Mouse (Mus musculus) megakaryocyte, embryonic 14.5 days (primary cell): ENCODE results near the gene Ghitm. TPM values are rescaled to one million over a fixed set of nuclear protein-coding genes. Genes with fewer than 3 reads are reported as not detected.

Experiments used
- H3K27me3 ChIP-seq: replicated peaks from 2 replicates; pipeline ENCODE3; 2012; ENCODE audit warnings: inconsistent platforms
- H3K36me3 ChIP-seq: replicated peaks from 2 replicates; pipeline ENCODE3; 2012; ENCODE audit warnings: low read length, inconsistent platforms, mixed read lengths
- H3K4me1 ChIP-seq: 2 replicates; pipeline ENCODE4 v1.6.1; 2012; ENCODE audit warnings: inconsistent platforms
- H3K4me3 ChIP-seq: replicated peaks from 2 replicates; pipeline ENCODE3; 2012; ENCODE audit warnings: moderate library complexity, mild to moderate bottlenecking, inconsistent platforms
- H3K9me3 ChIP-seq: 2 replicates; pipeline ENCODE4 v1.6.1; 2012; ENCODE audit warnings: inconsistent platforms
- FLI1 ChIP-seq: IDR thresholded peaks from 2 replicates; pipeline ENCODE4 v1.6.1; 2012; ENCODE audit warnings: low read length, inconsistent platforms, mixed read lengths
- GATA1 ChIP-seq: IDR thresholded peaks from 3 replicates; pipeline ENCODE4 v1.6.1; 2012; ENCODE audit warnings: mixed read lengths, low read length, inconsistent platforms, borderline replicate concordance
- polyA plus RNA-seq: library from polyadenylated mRNA; stranded (reverse); fragments of >175 nt; gene quantifications from 2 replicates; pipeline ENCODE4 v1.2.3, GENCODE M21; 2012; ENCODE audit warnings: low replicate concordance; ENCODE audit not compliant: insufficient read depth

Gene Ghitm
- polyA plus RNA-seq, 1 experiment = 20.9 TPM

DNA sequence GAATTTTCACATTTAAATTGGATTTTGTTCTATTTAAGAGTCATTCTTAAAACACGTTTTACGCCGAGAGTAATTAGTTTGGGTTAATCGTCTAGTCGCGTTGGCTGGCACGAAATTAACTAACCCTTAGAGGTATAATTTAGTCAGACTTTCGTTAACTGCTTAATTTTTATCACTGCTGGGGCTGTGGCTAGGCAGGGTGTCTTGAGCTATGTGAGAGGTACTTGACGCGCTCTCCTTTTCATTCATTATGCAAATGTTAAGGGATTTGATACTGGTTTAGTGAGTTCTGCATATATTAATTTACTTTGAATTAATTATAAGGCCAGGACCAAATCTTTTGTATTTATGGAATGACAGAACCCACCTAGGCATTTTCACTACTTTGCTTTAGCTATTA, 599 bp upstream of the Ghitm start:
- peaks cover 35% of the 10 kb centered on the region for H3K4me1 ChIP-seq
- peaks cover 30% of the 10 kb centered on the region for H3K36me3 ChIP-seq
- H3K9me3 ChIP-seq = no peaks in the 10 kb centered on the region
- TF ChIP-seq GATA1 = no peak
- no peak for TF ChIP-seq FLI1
- no peaks in the 10 kb centered on the region for H3K27me3 ChIP-seq
- H3K4me3 ChIP-seq = peak overlapping the region; percentile 98

DNA sequence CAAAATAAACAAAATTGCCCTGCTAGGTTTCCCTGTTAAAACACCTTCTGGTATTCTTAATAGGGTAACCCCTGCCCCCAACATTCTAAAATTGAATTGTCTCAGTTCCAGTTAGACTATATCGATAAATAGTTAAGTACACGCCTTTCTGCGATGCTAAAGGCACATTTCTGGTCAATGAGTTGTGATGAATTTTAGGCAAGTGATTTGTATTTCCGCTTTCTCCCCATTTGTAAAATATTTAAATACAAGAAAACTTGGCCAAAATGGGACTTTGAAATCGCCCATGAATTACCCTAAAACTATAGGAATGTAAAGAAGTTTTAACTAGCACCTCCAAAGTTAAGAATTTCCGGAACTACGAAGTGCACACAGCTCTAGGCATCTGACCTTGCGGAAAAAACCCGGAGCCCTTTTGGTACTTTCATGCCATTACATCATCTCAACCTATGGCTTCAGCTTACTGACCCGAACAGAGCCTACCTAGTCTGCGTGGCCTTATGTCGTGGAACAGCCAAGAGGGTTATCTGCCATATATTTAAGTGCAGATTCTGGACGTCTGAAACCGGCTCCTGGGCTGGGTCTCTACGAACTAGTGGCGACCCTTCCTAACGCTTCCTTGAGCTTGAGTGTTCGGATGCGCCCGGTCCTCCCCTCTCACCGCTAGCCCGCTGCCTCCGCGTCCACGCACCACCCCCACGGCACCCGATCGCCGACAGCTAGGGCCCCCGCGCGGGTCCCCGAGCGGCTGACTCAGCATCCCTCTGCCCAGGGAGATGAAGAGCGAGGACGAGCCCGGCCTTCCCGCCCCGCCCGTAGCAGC, 557 bp downstream of the Ghitm start:
- H3K4me3 ChIP-seq = peak overlapping the region; percentile 98
- no peaks in the 10 kb centered on the region for H3K9me3 ChIP-seq
- no peak for TF ChIP-seq GATA1
- TF ChIP-seq FLI1 = no peak
- peaks cover 39% of the 10 kb centered on the region for H3K36me3 ChIP-seq
- H3K27me3 ChIP-seq = no peaks in the 10 kb centered on the region
- peaks cover 31% of the 10 kb centered on the region for H3K4me1 ChIP-seq

DNA sequence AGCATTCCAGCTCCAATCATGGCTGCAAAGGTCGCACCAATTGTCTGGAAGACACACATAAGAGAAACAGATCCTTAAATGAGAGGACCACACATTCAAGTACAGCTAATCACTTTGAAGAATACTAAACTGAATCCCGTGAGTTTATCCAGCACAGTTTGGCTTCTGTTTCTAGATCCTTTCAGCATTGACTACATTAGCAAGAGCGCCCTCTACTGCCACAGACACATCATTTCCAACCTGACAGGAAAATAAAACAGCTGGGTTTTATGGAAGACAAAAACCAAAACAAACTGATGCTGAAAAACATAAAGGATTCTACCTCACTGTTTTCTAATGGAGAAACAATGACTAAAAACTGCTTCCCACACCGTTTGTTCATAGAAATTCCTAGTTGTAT, 7.4 kb downstream of the Ghitm start:
- TF ChIP-seq FLI1 = no peak
- no peak for TF ChIP-seq GATA1
- Histone ChIP-seq H3K4me1 (peaks cover 16% of the 10 kb centered on the region), H3K36me3 (peaks cover 92% of the 10 kb centered on the region), H3K9me3 (no peaks in the 10 kb centered on the region), H3K27me3 (no peaks in the 10 kb centered on the region), H3K4me3 (no peak overlapping the region)

DNA sequence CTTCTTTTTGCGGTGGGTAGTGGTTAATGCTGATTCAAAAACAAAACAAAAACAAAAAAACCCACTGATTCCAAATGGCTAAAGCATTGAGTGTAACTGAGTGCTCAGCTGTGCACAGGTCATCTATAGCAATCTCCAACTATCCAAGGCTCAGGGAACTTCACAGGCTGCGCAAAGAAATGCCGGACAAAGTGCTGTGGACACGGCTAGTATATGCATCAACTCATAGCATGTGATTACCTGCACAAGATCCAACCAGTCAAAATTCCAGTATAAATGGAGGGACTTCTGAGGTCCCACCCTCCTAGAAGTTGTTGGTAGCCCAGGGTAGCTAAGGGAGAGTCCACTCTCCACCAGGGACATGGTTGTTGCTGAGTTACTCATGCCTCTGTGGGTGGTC, 15.8 kb downstream of the Ghitm start:
- peaks cover 58% of the 10 kb centered on the region for H3K4me1 ChIP-seq
- H3K36me3 ChIP-seq = peaks cover 76% of the 10 kb centered on the region
- TF ChIP-seq FLI1 (no peak), GATA1 (no peak)

DNA sequence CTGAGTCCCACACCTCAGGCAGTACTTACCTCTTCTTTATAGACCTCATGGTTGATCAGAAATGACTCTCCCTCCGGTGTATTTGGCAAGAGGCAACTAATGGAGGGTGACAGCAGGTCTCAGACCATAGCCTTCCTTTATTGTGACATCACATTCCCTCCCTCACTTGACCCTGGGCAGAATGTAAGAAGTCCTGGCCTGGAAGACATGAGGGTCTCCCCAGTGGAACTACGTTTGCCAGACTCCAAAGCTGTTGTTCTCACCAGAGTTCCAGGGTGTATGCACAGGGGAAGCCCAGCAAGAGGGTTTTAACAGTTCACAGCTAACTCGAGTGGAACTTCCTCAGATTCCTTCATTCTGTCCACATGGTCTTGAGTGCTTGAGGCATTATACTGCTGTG, 21.1 kb downstream of the Ghitm start, which contains the start of gene 2610528A11Rik:
Gene 2610528A11Rik (minus strand): TSS at position 101 of the 400 bp plus-strand sequence.
- TF ChIP-seq FLI1 (no peak), GATA1 (no peak)

More for the DNA sequence above, 15.8 kb downstream of the Ghitm start:
- H3K9me3 ChIP-seq = peaks cover 2% of the 10 kb centered on the region; the same call in 1 of the 2 replicates
- H3K4me3 ChIP-seq = no peak overlapping the region
- H3K27me3 ChIP-seq = no peaks in the 10 kb centered on the region

DNA sequence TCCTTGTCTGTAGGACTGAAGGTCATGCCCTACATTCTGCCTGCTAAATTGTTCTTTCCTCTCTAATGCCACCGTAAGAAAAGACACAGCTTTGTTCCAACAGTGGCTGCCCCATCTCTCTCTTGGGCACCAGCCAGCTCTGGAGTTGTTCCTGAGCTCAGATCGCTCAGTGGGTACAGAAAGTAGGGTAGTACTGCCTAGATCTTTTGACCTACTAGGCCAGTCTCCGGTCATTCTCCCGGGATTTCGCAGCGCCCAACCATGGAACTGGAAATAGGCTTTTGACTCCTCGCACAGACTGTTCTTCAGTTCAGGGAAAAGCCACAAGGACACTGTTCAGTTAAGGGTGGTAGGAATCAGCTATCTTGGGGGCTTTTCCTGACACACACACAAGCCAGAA, 22.1 kb downstream of the Ghitm start:
- no peak for TF ChIP-seq GATA1
- no peak for TF ChIP-seq FLI1

More for the DNA sequence above, 21.1 kb downstream of the Ghitm start, which contains the start of gene 2610528A11Rik:
- peaks cover 84% of the 10 kb centered on the region for H3K4me1 ChIP-seq
- H3K36me3 ChIP-seq = peaks cover 24% of the 10 kb centered on the region
- peak within 1 kb of the TSS; percentile 46 for H3K4me3 ChIP-seq
- H3K27me3 ChIP-seq = peaks cover under 1% of the 10 kb centered on the region
- peaks cover 7% of the 10 kb centered on the region; the same call in 1 of the 2 replicates for H3K9me3 ChIP-seq

DNA sequence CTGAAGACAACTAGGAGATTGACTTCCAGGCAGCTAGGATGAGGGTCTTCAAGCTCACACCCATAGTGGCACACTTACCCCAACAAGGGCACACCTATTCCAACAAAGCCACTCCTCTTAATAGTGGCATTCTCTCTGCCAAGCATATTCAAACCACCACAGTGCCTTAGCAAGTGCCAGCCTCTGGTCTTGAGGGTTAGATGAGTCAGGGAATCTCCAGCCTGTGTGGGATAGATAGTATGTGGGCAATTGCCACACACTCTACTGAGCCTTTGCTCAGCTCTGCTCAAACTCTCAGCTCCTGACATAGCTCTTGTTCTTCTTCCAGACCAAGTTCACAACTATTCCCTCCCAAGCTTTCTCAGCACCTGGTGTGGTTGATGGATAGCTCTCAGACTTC, 23.7 kb downstream of the Ghitm start:
- peaks cover 7% of the 10 kb centered on the region for H3K27me3 ChIP-seq
- peak; percentile 31; the same call in 1 of the 3 replicates for TF ChIP-seq GATA1
- TF ChIP-seq FLI1 = no peak
- H3K36me3 ChIP-seq = peaks cover 4% of the 10 kb centered on the region
- H3K4me3 ChIP-seq = peak overlapping the region; percentile 64
- H3K9me3 ChIP-seq = peaks cover 7% of the 10 kb centered on the region; the same call in 1 of the 2 replicates
- peaks cover 66% of the 10 kb centered on the region for H3K4me1 ChIP-seq

More for the DNA sequence above, 22.1 kb downstream of the Ghitm start:
- Histone ChIP-seq H3K36me3 (peaks cover 14% of the 10 kb centered on the region), H3K27me3 (peaks cover 3% of the 10 kb centered on the region), H3K4me1 (peaks cover 77% of the 10 kb centered on the region), H3K4me3 (no peak overlapping the region), H3K9me3 (peaks cover 7% of the 10 kb centered on the region; the same call in 1 of the 2 replicates)

DNA sequence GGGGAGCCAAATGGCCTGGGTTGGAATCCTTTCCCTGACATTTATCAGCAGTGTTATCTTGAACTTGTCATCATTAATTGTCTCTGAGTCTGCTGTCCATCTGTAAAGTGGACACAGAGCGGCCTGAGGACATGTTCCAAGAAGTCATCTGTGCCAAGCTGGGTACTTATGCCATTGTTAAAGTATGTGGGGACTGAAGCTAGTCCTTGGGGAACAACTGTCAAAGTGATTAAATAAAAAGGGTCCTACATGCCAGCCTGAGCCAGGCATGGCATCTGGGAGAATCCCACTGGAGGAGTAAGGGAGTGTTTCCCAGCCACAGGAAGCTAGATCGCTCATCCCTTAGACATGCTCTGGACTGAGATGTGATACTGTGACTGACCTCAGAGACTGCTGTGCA, 24.6 kb downstream of the Ghitm start:
- H3K4me1 ChIP-seq = peaks cover 73% of the 10 kb centered on the region
- H3K27me3 ChIP-seq = peaks cover 14% of the 10 kb centered on the region
- H3K36me3 ChIP-seq = no peaks in the 10 kb centered on the region
- H3K4me3 ChIP-seq = peak overlapping the region; percentile 21
- 0 out of 2 replicates have a peak, but pooled peaks cover 6% of the 10 kb centered on the region for H3K9me3 ChIP-seq
- TF ChIP-seq GATA1 (no peak), FLI1 (no peak)

DNA sequence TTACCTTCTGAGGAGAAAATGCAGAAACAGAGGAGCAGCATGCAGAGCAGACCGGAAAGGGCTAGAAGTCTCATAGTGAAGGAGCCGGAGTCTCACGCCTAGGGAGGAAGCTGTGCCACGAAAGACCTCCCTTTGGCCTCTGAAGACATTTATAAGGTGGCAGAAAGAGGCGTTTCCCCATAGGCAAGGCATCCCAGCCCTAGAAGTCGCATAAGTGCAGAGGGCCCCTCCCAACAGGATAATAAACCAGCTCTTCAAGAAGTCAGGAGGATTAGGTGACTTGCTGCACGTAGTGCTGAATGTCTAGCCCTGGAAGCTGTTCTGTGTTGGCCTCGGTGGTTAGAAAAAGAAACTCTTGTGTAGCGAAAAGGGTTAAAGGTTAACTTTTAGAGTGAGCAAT, 25.1 kb downstream of the Ghitm start:
- H3K4me1 ChIP-seq = peaks cover 73% of the 10 kb centered on the region
- H3K27me3 ChIP-seq = peaks cover 14% of the 10 kb centered on the region
- H3K9me3 ChIP-seq = 0 out of 2 replicates have a peak, but pooled peaks cover 5% of the 10 kb centered on the region
- H3K36me3 ChIP-seq = no peaks in the 10 kb centered on the region
- H3K4me3 ChIP-seq = peak overlapping the region; percentile 7
- no peak for TF ChIP-seq FLI1
- no peak for TF ChIP-seq GATA1

DNA sequence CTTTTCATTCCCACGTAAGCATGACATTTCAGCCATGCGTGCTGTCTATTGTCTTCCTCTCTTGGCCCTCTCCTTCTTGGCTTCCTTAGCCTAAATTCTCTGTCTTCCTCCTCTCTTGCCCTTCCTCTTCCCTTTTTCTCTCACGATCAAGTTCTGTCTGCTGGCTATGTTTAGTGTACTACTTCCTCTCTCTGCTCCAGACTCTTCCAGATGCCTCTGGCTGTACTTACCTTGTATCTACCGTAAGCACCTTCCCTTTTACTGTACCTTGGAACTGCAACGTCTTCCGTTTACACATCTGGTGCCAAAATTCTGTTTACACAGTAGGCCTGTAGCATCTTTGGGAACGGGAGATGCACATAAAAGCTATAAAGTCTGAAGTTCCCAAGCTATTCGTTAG, 25.6 kb downstream of the Ghitm start:
- peaks cover 73% of the 10 kb centered on the region for H3K4me1 ChIP-seq
- TF ChIP-seq GATA1 = no peak
- H3K4me3 ChIP-seq = no peak overlapping the region
- H3K9me3 ChIP-seq = 0 out of 2 replicates have a peak, but pooled peaks cover 5% of the 10 kb centered on the region
- no peaks in the 10 kb centered on the region for H3K36me3 ChIP-seq
- peaks cover 17% of the 10 kb centered on the region for H3K27me3 ChIP-seq
